Mouse (Mus musculus) neural tube, embryonic 13.5 days (tissue): Measurements from ENCODE around the gene Plb1. TPM values are rescaled to one million over a fixed set of nuclear protein-coding genes. Genes with fewer than 3 reads are reported as not detected.

Experiments
- ATAC-seq: fragments of 200-750 bp; cut with Nextera tagmentation; 2 replicates; pipeline ENCODE4 v1.8.0; 2017; ENCODE audit warnings: low read depth, mild to moderate bottlenecking, moderate TSS enrichment, moderate library complexity
- H3K27ac ChIP-seq: fragments of 300-500 bp; sonication (generic); replicated peaks from 2 replicates; pipeline ENCODE4 v1.5.1; 2015; ENCODE audit warnings: moderate library complexity, mild to moderate bottlenecking, inconsistent platforms
- H3K27me3 ChIP-seq: fragments of 300-500 bp; sonication (generic); 2 replicates; pipeline ENCODE4 v1.6.1; 2015; ENCODE audit warnings: mild to moderate bottlenecking, inconsistent platforms
- H3K36me3 ChIP-seq: fragments of 300-500 bp; sonication (generic); 2 replicates; pipeline ENCODE4 v1.6.1; 2015; ENCODE audit warnings: mild to moderate bottlenecking, inconsistent platforms
- H3K4me1 ChIP-seq: fragments of 300-500 bp; sonication (generic); replicated peaks from 2 replicates; pipeline ENCODE4 v1.6.1; 2015; ENCODE audit warnings: inconsistent platforms
- H3K4me2 ChIP-seq: fragments of 300-500 bp; sonication (generic); 2 replicates; pipeline ENCODE4 v1.6.1; 2015; ENCODE audit warnings: inconsistent platforms, mild to moderate bottlenecking, moderate library complexity
- H3K4me3 ChIP-seq: fragments of 300-500 bp; sonication (generic); 2 replicates; pipeline ENCODE4 v1.5.1; 2015; ENCODE audit warnings: mild to moderate bottlenecking, inconsistent platforms
- H3K9ac ChIP-seq: fragments of 300-500 bp; sonication (generic); 2 replicates; pipeline ENCODE4 v1.6.1; 2015; ENCODE audit warnings: moderate library complexity, mild to moderate bottlenecking, inconsistent platforms
- H3K9me3 ChIP-seq: fragments of 300-500 bp; sonication (generic); 2 replicates; pipeline ENCODE4 v1.6.1; 2016; ENCODE audit warnings: inconsistent platforms
- WGBS: fragments of 180-500 bp; shearing (Covaris S2); methylation state at CpG from one replicate; pipeline ENCODE4 v1.1.7; 2015; 5-methylcytosine and 5-hydroxymethylcytosine counted together
- polyA plus RNA-seq: library from polyadenylated mRNA; unstranded; fragments of >200 nt; fragmentation: Nextera tagmentation; extraction: Ambion mirVana; gene quantifications from 2 replicates; pipeline ENCODE4 v1.2.1, GENCODE M21; 2015

The Plb1 gene
- polyA plus RNA-seq, 1 experiment from 2014 or later, result not detected

DNA sequence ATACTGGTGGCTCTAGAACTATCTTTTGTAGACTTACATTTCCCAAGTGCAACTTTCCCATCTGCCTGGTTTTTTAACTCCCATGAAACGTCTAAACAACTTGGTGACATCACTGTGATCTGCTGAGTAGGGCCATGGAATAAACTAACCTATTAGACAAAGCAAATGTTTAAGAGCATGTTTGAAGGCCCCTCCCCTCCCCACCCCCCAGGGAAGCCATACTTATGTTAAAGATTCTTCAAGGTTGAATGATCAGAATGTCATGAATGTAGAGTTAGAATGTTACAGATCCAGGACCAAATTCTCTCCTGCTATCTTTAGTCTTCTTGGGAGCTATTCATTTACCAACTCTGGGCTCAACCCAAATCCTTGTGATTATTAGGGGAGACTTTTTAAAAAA, 107.7 kb downstream of the Plb1 start:
- ATAC-seq, result no peak
- 90% methylated on average over 1 of the region's 1 CpGs for WGBS

DNA sequence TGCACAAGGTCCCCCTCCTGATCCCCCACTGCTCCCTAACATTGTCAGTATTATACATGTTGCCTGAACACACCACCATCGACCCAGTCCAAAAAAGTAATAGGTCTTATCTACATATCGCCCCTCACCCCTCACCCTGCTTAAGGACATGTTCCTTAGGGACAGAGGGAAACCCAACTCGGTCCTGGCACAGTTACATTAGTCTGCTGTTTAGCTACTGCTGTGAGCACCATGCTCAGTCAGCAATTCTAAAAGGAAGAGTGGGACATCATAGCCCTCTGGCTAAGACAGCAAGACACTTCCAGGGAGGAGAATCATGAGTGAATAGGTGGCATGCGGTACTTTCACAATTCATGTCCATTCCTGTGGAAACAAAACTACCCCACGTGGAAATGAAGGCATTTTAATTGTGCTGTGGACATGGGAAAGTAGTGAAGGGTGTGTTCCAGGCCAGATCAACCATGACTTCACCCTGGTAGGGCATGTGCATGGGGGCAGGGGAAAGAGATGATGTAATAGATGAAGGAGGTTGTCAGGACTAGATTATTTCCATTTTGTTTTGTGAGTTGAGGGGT, 110.3 kb downstream of the Plb1 start:
- H3K4me1 ChIP-seq, result peaks cover 6% of the 10 kb centered on the region; the same call in 1 of the 2 replicates
- no peaks in the 10 kb centered on the region for H3K36me3 ChIP-seq
- H3K27me3 ChIP-seq, result no peaks in the 10 kb centered on the region
- H3K9ac ChIP-seq, result no peak overlapping the region
- no peak overlapping the region for H3K27ac ChIP-seq
- no peak overlapping the region for H3K4me3 ChIP-seq
- 75% methylated on average over 5 of the region's 5 CpGs for WGBS
- H3K9me3 ChIP-seq, result no peaks in the 10 kb centered on the region
- ATAC-seq, result no peak
- H3K4me2 ChIP-seq, result no peak overlapping the region

More for the DNA sequence above, 107.7 kb downstream of the Plb1 start:
- Histone ChIP-seq H3K27ac (no peak overlapping the region), H3K9me3 (no peaks in the 10 kb centered on the region), H3K27me3 (no peaks in the 10 kb centered on the region), H3K36me3 (no peaks in the 10 kb centered on the region), H3K4me2 (no peak overlapping the region), H3K4me1 (peaks cover 2% of the 10 kb centered on the region), H3K4me3 (no peak overlapping the region), H3K9ac (no peak overlapping the region)

- H3K27me3 ChIP-seq, result no peaks in the 10 kb centered on the region
- peaks cover 6% of the 10 kb centered on the region; the same call in 1 of the 2 replicates for H3K4me1 ChIP-seq
- no peaks in the 10 kb centered on the region for H3K9me3 ChIP-seq
- 51% methylated on average over 10 of the region's 10 CpGs for WGBS
- no peaks in the 10 kb centered on the region for H3K36me3 ChIP-seq
- H3K27ac ChIP-seq, result no peak overlapping the region
- no peak overlapping the region for H3K4me3 ChIP-seq
- H3K9ac ChIP-seq, result no peak overlapping the region
- H3K4me2 ChIP-seq, result no peak overlapping the region
- ATAC-seq, result peak; percentile 71; the same call in 1 of the 2 replicates
Observed at GRCm38 (mm10) chr5:32346025-32346912, 113.8 kb downstream of the Plb1 start.

DNA sequence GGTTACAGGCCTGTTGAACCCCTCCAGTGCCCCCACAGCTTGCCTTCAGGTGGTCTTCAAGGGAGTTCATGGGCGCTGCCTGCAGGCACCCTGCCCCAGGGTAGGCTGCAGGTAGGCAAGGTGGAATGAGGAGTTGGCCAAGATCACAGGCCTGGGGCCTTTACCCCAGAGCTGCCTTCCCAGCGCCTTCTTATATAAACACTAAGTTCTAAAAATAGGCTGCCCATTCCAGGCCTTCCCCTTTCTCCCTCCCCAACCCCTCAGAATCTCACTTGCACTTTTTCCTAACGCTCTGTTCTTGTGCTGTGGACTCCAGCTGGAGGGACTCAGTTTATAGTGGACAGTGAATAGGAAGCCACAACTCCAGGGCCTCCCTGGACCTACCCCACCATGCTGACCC, 117.2 kb downstream of the Plb1 start:
- H3K4me1 ChIP-seq, result peaks cover 6% of the 10 kb centered on the region; the same call in 1 of the 2 replicates
- no peak overlapping the region for H3K9ac ChIP-seq
- H3K4me3 ChIP-seq, result no peak overlapping the region
- H3K27ac ChIP-seq, result no peak overlapping the region
- 72% methylated on average over 3 of the region's 3 CpGs for WGBS
- H3K4me2 ChIP-seq, result no peak overlapping the region
- H3K36me3 ChIP-seq, result no peaks in the 10 kb centered on the region
- no peaks in the 10 kb centered on the region for H3K27me3 ChIP-seq
- H3K9me3 ChIP-seq, result no peaks in the 10 kb centered on the region
- ATAC-seq, result no peak

GRCm38 (mm10) chr5:32350551-32351256, 118.2 kb downstream of the Plb1 start:
- H3K9me3 ChIP-seq, result no peaks in the 10 kb centered on the region
- no peak for ATAC-seq
- H3K4me1 ChIP-seq, result peaks cover 6% of the 10 kb centered on the region; the same call in 1 of the 2 replicates
- H3K4me3 ChIP-seq, result no peak overlapping the region
- no peaks in the 10 kb centered on the region for H3K36me3 ChIP-seq
- no peak overlapping the region for H3K4me2 ChIP-seq
- no peak overlapping the region for H3K27ac ChIP-seq
- 86% methylated on average over 3 of the region's 3 CpGs for WGBS
- no peak overlapping the region for H3K9ac ChIP-seq
- no peaks in the 10 kb centered on the region for H3K27me3 ChIP-seq

DNA sequence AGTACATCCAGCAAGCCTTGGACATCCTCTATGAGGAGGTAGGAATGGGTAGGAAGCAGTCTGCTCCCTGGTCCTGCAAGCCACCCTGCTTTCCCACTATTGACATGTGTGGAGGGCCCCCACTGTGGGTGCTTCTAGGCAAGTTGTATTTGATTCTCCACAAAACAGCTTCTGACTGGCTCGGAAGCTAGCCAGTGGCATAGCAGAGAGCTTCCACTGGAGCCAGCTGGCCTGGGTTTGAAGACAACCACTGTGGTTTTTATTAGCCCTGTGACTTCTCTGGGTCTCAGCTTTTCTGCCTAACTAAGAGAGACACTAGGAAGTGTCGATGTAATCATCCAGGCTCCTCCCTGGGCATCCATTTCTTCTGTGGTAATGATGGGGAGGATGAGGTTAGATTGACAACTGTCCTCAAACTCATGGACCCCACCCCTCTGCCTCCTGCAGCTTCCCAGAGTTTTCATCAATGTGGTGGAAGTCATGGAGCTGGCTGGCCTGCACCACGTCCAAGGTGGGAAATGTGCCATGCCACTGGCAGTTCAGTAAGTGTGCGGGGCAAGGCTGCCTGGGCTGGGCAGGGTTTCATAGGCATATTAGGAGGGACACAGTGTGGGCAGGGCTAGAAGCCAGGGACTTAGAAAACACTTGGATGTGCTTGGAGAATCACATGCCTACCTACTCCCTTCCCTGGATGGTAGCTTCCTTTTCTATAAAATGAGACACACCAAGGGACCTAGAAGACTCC, 119.4 kb downstream of the Plb1 start:
- no peaks in the 10 kb centered on the region for H3K27me3 ChIP-seq
- ATAC-seq, result no peak
- H3K9me3 ChIP-seq, result no peaks in the 10 kb centered on the region
- H3K36me3 ChIP-seq, result no peaks in the 10 kb centered on the region
- H3K27ac ChIP-seq, result no peak overlapping the region
- no peak overlapping the region for H3K4me2 ChIP-seq
- WGBS, result 87% methylated on average over 4 of the region's 4 CpGs
- no peaks in the 10 kb centered on the region for H3K4me1 ChIP-seq
- no peak overlapping the region for H3K9ac ChIP-seq
- no peak overlapping the region for H3K4me3 ChIP-seq

GRCm38 (mm10) chr5:32352845-32353244, 120.3 kb downstream of the Plb1 start:
- H3K9me3 ChIP-seq, result no peaks in the 10 kb centered on the region
- no peak overlapping the region for H3K4me2 ChIP-seq

DNA sequence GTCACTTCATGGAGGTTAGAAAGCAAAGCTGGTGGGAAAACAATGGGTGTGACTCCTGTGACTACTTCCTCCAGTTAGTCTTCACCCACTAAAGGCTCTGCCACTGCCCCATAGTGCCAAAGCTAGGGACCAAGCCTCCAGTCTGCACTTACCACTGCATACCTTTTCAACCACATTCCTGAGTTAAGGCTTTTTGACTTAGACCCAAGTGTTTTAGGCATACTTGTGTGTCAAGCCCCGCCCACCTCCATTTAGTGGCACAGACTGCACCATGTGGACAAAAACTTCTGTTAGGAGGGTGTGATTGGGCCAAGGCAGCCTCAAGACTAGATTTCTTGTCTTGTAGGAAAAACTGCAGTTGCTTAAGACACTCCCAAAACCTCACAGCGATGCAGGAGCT, 120.8 kb downstream of the Plb1 start:
- no peaks in the 10 kb centered on the region for H3K36me3 ChIP-seq
- no peak overlapping the region for H3K9ac ChIP-seq
- H3K27me3 ChIP-seq, result no peaks in the 10 kb centered on the region
- no peaks in the 10 kb centered on the region for H3K4me1 ChIP-seq
- ATAC-seq, result no peak
- no peak overlapping the region for H3K27ac ChIP-seq
- WGBS, result 72% methylated on average over 2 of the region's 2 CpGs
- H3K4me3 ChIP-seq, result no peak overlapping the region
- no peaks in the 10 kb centered on the region for H3K9me3 ChIP-seq
- H3K4me2 ChIP-seq, result no peak overlapping the region

More at GRCm38 (mm10) chr5:32352845-32353244, 120.3 kb downstream of the Plb1 start:
- H3K9ac ChIP-seq, result no peak overlapping the region
- H3K4me3 ChIP-seq, result no peak overlapping the region
- ATAC-seq, result no peak
- 91% methylated on average over 3 of the region's 3 CpGs for WGBS
- H3K27ac ChIP-seq, result no peak overlapping the region
- no peaks in the 10 kb centered on the region for H3K36me3 ChIP-seq
- no peaks in the 10 kb centered on the region for H3K4me1 ChIP-seq
- no peaks in the 10 kb centered on the region for H3K27me3 ChIP-seq

GRCm38 (mm10) chr5:32360511-32360910, 128.0 kb downstream of the Plb1 start:
- Histone ChIP-seq H3K4me3 (no peak overlapping the region), H3K27me3 (no peaks in the 10 kb centered on the region), H3K9me3 (no peaks in the 10 kb centered on the region), H3K36me3 (no peaks in the 10 kb centered on the region), H3K4me1 (no peaks in the 10 kb centered on the region), H3K4me2 (no peak overlapping the region), H3K9ac (no peak overlapping the region), H3K27ac (no peak overlapping the region)
- WGBS, result 92% methylated on average over 4 of the region's 4 CpGs
- no peak for ATAC-seq

DNA sequence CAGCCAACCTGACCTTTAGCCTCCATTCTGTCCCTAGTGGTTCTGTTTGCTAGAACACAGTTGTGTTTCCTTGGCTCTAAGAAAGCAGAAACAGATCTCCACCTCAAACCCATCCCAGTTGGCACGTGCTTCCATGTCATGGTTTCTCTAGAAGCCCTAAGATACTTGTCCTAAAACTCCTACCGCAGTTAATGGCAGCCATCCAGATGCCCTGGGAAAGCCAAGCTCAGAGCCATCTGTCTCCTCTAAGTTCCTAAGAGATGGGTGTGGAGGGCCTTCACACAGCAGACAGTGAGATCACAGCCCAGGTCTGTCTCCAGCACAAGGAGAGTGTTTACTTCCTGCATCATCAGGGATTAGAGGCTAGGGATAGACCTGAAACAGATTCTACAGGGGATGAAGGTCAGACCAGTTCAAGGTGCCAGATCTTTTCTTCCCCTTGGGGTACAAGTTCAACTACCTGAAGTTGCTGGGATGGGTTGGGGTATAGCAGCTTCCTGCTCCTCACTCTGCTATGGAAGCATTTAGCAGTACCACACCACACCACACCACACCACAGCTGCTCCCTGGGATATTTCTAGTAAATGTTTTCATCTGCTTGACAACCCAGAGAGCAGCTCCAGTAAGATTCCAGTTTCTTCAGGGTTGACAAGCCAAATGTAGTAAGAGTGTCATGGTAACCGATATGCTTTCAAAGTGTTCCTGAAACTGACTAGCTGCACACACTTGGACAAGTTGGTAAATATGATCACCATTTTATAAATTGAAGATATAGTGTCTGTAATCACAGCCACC, 129.1 kb downstream of the Plb1 start:
- no peak overlapping the region for H3K9ac ChIP-seq
- H3K4me1 ChIP-seq, result no peaks in the 10 kb centered on the region
- H3K36me3 ChIP-seq, result no peaks in the 10 kb centered on the region
- ATAC-seq, result no peak
- H3K27ac ChIP-seq, result no peak overlapping the region
- no peak overlapping the region for H3K4me2 ChIP-seq
- no peaks in the 10 kb centered on the region for H3K9me3 ChIP-seq
- no peak overlapping the region for H3K4me3 ChIP-seq
- no peaks in the 10 kb centered on the region for H3K27me3 ChIP-seq
- 89% methylated on average over 3 of the region's 3 CpGs for WGBS

- no peak for ATAC-seq
- 75% methylated on average over 1 of the region's 1 CpGs for WGBS
- no peaks in the 10 kb centered on the region for H3K4me1 ChIP-seq
Observed at GRCm38 (mm10) chr5:32369391-32369790, 136.9 kb downstream of the Plb1 start.

More at GRCm38 (mm10) chr5:32369391-32369790, 136.9 kb downstream of the Plb1 start:
- Histone ChIP-seq H3K4me2 (no peak overlapping the region), H3K27me3 (no peaks in the 10 kb centered on the region), H3K9ac (no peak overlapping the region), H3K27ac (no peak overlapping the region), H3K36me3 (no peaks in the 10 kb centered on the region), H3K9me3 (no peaks in the 10 kb centered on the region), H3K4me3 (no peak overlapping the region)
